Mouse (Mus musculus): ENCODE measurements at regions not wholly inside any gene's neighbourhood (a gene's known extent, or its start where the extent isn't known, plus 50 kb on each side); places are given as distances from the start of the nearest gene placed in this dataset.
"Not testable (repeated sequence)": the region's sequence is repeated elsewhere in the genome, so short reads cannot be mapped to it uniquely, and the experiment has no call there.

GRCm38 (mm10) chr4:45622017-45622416, 89.7 kb upstream of the Shb start:
- WGBS: 90% methylated on average over 5 of the region's 5 CpGs
- Histone ChIP-seq H3K9me3 (ENCODE audit: control insufficient read depth, low read length) (0 out of 2 replicates have a peak, but pooled peaks cover 5% of the 10 kb centered on the region), H3K27ac (replicated peaks; ENCODE audit: low read depth, low read length) (no peak overlapping the region), H3K4me3 (ENCODE audit: low read depth, low read length) (no peak overlapping the region), H3K36me3 (ENCODE audit: control insufficient read depth, insufficient read depth, low read length) (no peaks in the 10 kb centered on the region), H3K4me1 (ENCODE audit: control insufficient read depth, insufficient read depth, low read length) (no peaks in the 10 kb centered on the region), H3K27me3 (replicated peaks; ENCODE audit: control insufficient read depth, insufficient read depth, low read length) (no peaks in the 10 kb centered on the region), H3K4me2 (ENCODE audit: low read depth, low read length) (no peak overlapping the region), H3K9ac (ENCODE audit: low read depth, low read length) (no peak overlapping the region)
- no peak for ATAC-seq (ENCODE audit: low read depth)
- no peak for DNase-seq (ENCODE audit: low spot score)

- ATAC-seq (ENCODE audit: low read depth) (peak; percentile 47; the same call in 1 of the 2 replicates), DNase-seq (ENCODE audit: low spot score) (peak; percentile 29)
- WGBS: 30% methylated on average over 3 of the region's 3 CpGs
- no peak overlapping the region for H3K4me3 ChIP-seq (ENCODE audit: low read depth, low read length)
- H3K9ac ChIP-seq (ENCODE audit: low read depth, low read length): no peak overlapping the region
- H3K27me3 ChIP-seq (replicated peaks; ENCODE audit: control insufficient read depth, insufficient read depth, low read length): no peaks in the 10 kb centered on the region
- no peak overlapping the region for H3K27ac ChIP-seq (replicated peaks; ENCODE audit: low read depth, low read length)
- H3K36me3 ChIP-seq (ENCODE audit: control insufficient read depth, insufficient read depth, low read length): no peaks in the 10 kb centered on the region
- H3K4me1 ChIP-seq (ENCODE audit: control insufficient read depth, insufficient read depth, low read length): no peaks in the 10 kb centered on the region
- no peak overlapping the region for H3K4me2 ChIP-seq (ENCODE audit: low read depth, low read length)
- H3K9me3 ChIP-seq (ENCODE audit: control insufficient read depth, low read length): no peaks in the 10 kb centered on the region
These were observed 84.9 kb upstream of the Shb start for GRCm38 (mm10) chr4:45617126-45617525.

- not testable (repeated sequence) for H3K4me3 ChIP-seq (ENCODE audit: low read depth, low read length); H3K4me2 ChIP-seq (ENCODE audit: low read depth, low read length); H3K9ac ChIP-seq (ENCODE audit: low read depth, low read length); DNase-seq (ENCODE audit: low spot score); H3K4me1 ChIP-seq (ENCODE audit: control insufficient read depth, insufficient read depth, low read length); H3K9me3 ChIP-seq (ENCODE audit: control insufficient read depth, low read length); H3K27me3 ChIP-seq (replicated peaks; ENCODE audit: control insufficient read depth, insufficient read depth, low read length); ATAC-seq (ENCODE audit: low read depth); H3K36me3 ChIP-seq (ENCODE audit: control insufficient read depth, insufficient read depth, low read length); H3K27ac ChIP-seq (replicated peaks; ENCODE audit: low read depth, low read length)
- 69% methylated on average over 3 of the region's 3 CpGs for WGBS
These were observed 81.2 kb upstream of the Shb start for GRCm38 (mm10) chr4:45613498-45613897.

GRCm38 (mm10) chr4:45612132-45612531, 79.9 kb upstream of the Shb start:
- no peak overlapping the region for H3K4me3 ChIP-seq (ENCODE audit: low read depth, low read length)
- no peaks in the 10 kb centered on the region for H3K36me3 ChIP-seq (ENCODE audit: control insufficient read depth, insufficient read depth, low read length)
- no peak overlapping the region for H3K9ac ChIP-seq (ENCODE audit: low read depth, low read length)
- WGBS: 31% methylated on average over 5 of the region's 5 CpGs
- ATAC-seq (ENCODE audit: low read depth) (no peak), DNase-seq (ENCODE audit: low spot score) (no peak)
- no peak overlapping the region for H3K4me2 ChIP-seq (ENCODE audit: low read depth, low read length)
- no peaks in the 10 kb centered on the region for H3K9me3 ChIP-seq (ENCODE audit: control insufficient read depth, low read length)
- H3K27me3 ChIP-seq (replicated peaks; ENCODE audit: control insufficient read depth, insufficient read depth, low read length): no peaks in the 10 kb centered on the region
- no peak overlapping the region for H3K27ac ChIP-seq (replicated peaks; ENCODE audit: low read depth, low read length)
- H3K4me1 ChIP-seq (ENCODE audit: control insufficient read depth, insufficient read depth, low read length): no peaks in the 10 kb centered on the region

GRCm38 (mm10) chr4:45610937-45611336, 78.7 kb upstream of the Shb start:
- H3K9ac ChIP-seq (ENCODE audit: low read depth, low read length): no peak overlapping the region
- no peak overlapping the region for H3K4me3 ChIP-seq (ENCODE audit: low read depth, low read length)
- no peaks in the 10 kb centered on the region for H3K4me1 ChIP-seq (ENCODE audit: control insufficient read depth, insufficient read depth, low read length)
- DNase-seq (ENCODE audit: low spot score) (no peak), ATAC-seq (ENCODE audit: low read depth) (no peak)
- no peaks in the 10 kb centered on the region for H3K27me3 ChIP-seq (replicated peaks; ENCODE audit: control insufficient read depth, insufficient read depth, low read length)
- no peak overlapping the region for H3K4me2 ChIP-seq (ENCODE audit: low read depth, low read length)
- no peaks in the 10 kb centered on the region for H3K36me3 ChIP-seq (ENCODE audit: control insufficient read depth, insufficient read depth, low read length)
- no peak overlapping the region for H3K27ac ChIP-seq (replicated peaks; ENCODE audit: low read depth, low read length)
- H3K9me3 ChIP-seq (ENCODE audit: control insufficient read depth, low read length): no peaks in the 10 kb centered on the region
- 88% methylated on average over 5 of the region's 5 CpGs for WGBS

- no peak overlapping the region for H3K27ac ChIP-seq (replicated peaks; ENCODE audit: low read depth, low read length)
- H3K4me1 ChIP-seq (ENCODE audit: control insufficient read depth, insufficient read depth, low read length): no peaks in the 10 kb centered on the region
- ATAC-seq (ENCODE audit: low read depth) (no peak), DNase-seq (ENCODE audit: low spot score) (no peak)
- 55% methylated on average over 7 of the region's 7 CpGs for WGBS
- no peak overlapping the region for H3K4me2 ChIP-seq (ENCODE audit: low read depth, low read length)
- H3K36me3 ChIP-seq (ENCODE audit: control insufficient read depth, insufficient read depth, low read length): no peaks in the 10 kb centered on the region
- H3K4me3 ChIP-seq (ENCODE audit: low read depth, low read length): no peak overlapping the region
- H3K9me3 ChIP-seq (ENCODE audit: control insufficient read depth, low read length): no peaks in the 10 kb centered on the region
- no peaks in the 10 kb centered on the region for H3K27me3 ChIP-seq (replicated peaks; ENCODE audit: control insufficient read depth, insufficient read depth, low read length)
- no peak overlapping the region for H3K9ac ChIP-seq (ENCODE audit: low read depth, low read length)
These were observed 74.3 kb upstream of the Shb start for GRCm38 (mm10) chr4:45606578-45606977.

- Histone ChIP-seq H3K27me3 (replicated peaks; ENCODE audit: control insufficient read depth, insufficient read depth, low read length) (no peaks in the 10 kb centered on the region), H3K9me3 (ENCODE audit: control insufficient read depth, low read length) (no peaks in the 10 kb centered on the region), H3K4me2 (ENCODE audit: low read depth, low read length) (no peak overlapping the region), H3K4me3 (ENCODE audit: low read depth, low read length) (no peak overlapping the region), H3K9ac (ENCODE audit: low read depth, low read length) (no peak overlapping the region), H3K4me1 (ENCODE audit: control insufficient read depth, insufficient read depth, low read length) (no peaks in the 10 kb centered on the region), H3K27ac (replicated peaks; ENCODE audit: low read depth, low read length) (no peak overlapping the region), H3K36me3 (ENCODE audit: control insufficient read depth, insufficient read depth, low read length) (no peaks in the 10 kb centered on the region)
- ATAC-seq (ENCODE audit: low read depth): no peak
- DNase-seq (ENCODE audit: low spot score): no peak
- 91% methylated on average over 4 of the region's 4 CpGs for WGBS
These were observed 73.4 kb upstream of the Shb start for GRCm38 (mm10) chr4:45605681-45606080.

GRCm38 (mm10) chr4:45604271-45604800, 72.1 kb upstream of the Shb start:
- H3K4me3 ChIP-seq (ENCODE audit: low read depth, low read length): no peak overlapping the region
- no peak overlapping the region for H3K27ac ChIP-seq (replicated peaks; ENCODE audit: low read depth, low read length)
- H3K36me3 ChIP-seq (ENCODE audit: control insufficient read depth, insufficient read depth, low read length): no peaks in the 10 kb centered on the region
- H3K27me3 ChIP-seq (replicated peaks; ENCODE audit: control insufficient read depth, insufficient read depth, low read length): no peaks in the 10 kb centered on the region
- WGBS: 74% methylated on average over 5 of the region's 5 CpGs
- no peak for DNase-seq (ENCODE audit: low spot score)
- H3K4me2 ChIP-seq (ENCODE audit: low read depth, low read length): no peak overlapping the region
- H3K9ac ChIP-seq (ENCODE audit: low read depth, low read length): no peak overlapping the region
- ATAC-seq (ENCODE audit: low read depth): no peak
- no peaks in the 10 kb centered on the region for H3K4me1 ChIP-seq (ENCODE audit: control insufficient read depth, insufficient read depth, low read length)
- no peaks in the 10 kb centered on the region for H3K9me3 ChIP-seq (ENCODE audit: control insufficient read depth, low read length)

- ATAC-seq (ENCODE audit: low read depth) (peak; percentile 72), DNase-seq (ENCODE audit: low spot score) (peak; percentile 80)
- H3K9ac ChIP-seq (ENCODE audit: low read depth, low read length): no peak overlapping the region
- H3K27ac ChIP-seq (replicated peaks; ENCODE audit: low read depth, low read length): no peak overlapping the region
- no peaks in the 10 kb centered on the region for H3K4me1 ChIP-seq (ENCODE audit: control insufficient read depth, insufficient read depth, low read length)
- H3K36me3 ChIP-seq (ENCODE audit: control insufficient read depth, insufficient read depth, low read length): no peaks in the 10 kb centered on the region
- H3K27me3 ChIP-seq (replicated peaks; ENCODE audit: control insufficient read depth, insufficient read depth, low read length): no peaks in the 10 kb centered on the region
- no peak overlapping the region for H3K4me2 ChIP-seq (ENCODE audit: low read depth, low read length)
- WGBS: 30% methylated on average over 9 of the region's 9 CpGs
- H3K4me3 ChIP-seq (ENCODE audit: low read depth, low read length): no peak overlapping the region
- peaks cover 5% of the 10 kb centered on the region; the same call in 1 of the 2 replicates for H3K9me3 ChIP-seq (ENCODE audit: control insufficient read depth, low read length)
These were observed 68.2 kb upstream of the Shb start for GRCm38 (mm10) chr4:45600520-45600919.
